Comparison of ENCODE assay signal across 22 mouse cellular contexts in the genomic region with DNA sequence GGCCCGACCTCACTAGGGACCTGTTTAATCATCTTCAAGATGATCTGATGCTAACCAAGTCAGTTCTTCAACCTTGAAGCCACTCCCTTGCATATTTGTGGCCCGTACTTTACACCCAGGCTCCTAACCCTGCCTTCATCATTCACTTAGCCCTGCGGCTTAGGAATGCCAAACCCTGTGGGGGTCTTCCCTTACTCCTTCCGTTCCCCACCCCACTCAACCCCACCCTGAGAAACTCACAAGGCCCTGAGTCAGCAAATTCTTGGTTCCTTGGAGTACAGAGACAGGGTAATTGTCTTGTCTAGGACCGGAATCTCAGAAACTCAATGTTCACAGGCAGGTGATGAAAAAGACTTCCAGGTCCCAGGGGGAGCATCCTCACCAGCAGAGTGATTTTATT. TPM values are rescaled to one million over a fixed set of nuclear protein-coding genes. Genes with fewer than 3 reads are reported as not detected.
"Had no signal": no experiment of that assay in that cellular context is flagged by ENCODE, and none has a peak within 500 bp of the region (broad histone marks: within the 10 kb centered on the region; RNA-seq: fewer than 3 reads in every experiment).

No protein-coding gene starts in this region.

- H3K9ac ChIP-seq: limb, embryonic 12.5 days; limb, embryonic 15.5 days; liver, embryonic 15.5 days; lung, embryonic 15.5 days; midbrain, embryonic 12.5 days; midbrain, embryonic 15.5 days; neural tube, embryonic 13.5 days; stomach, embryonic 15.5 days had no signal

- H3K4me2 ChIP-seq: liver, embryonic 15.5 days had no signal

- DNase-seq: kidney, adult 2 months; kidney, postnatal 14 days; left cerebral cortex, postnatal 4 days; lung, adult 18-20 months; lung, postnatal 10 days; lung, postnatal 36 days; retina, postnatal 1 day; right cerebral cortex, postnatal 25 days; spleen, adult 18-20 months; thymus, adult 2 months; thymus, postnatal 25 days had no signal

- H3K4me3 ChIP-seq: limb, embryonic 15.5 days; liver, embryonic 15.5 days; lung, embryonic 15.5 days; midbrain, embryonic 12.5 days; midbrain, embryonic 15.5 days; myocyte; neural tube, embryonic 13.5 days; stomach, embryonic 15.5 days had no signal

- H3K36me3 ChIP-seq: limb, embryonic 12.5 days; limb, embryonic 15.5 days; liver, embryonic 15.5 days; lung, embryonic 15.5 days; midbrain, embryonic 12.5 days; midbrain, embryonic 15.5 days; neural tube, embryonic 13.5 days; stomach, embryonic 15.5 days had no signal

- H3K27ac ChIP-seq: limb, embryonic 12.5 days; liver, embryonic 15.5 days; lung, embryonic 15.5 days; midbrain, embryonic 12.5 days; midbrain, embryonic 15.5 days; neural tube, embryonic 13.5 days had no signal

- H3K9me3 ChIP-seq: limb, embryonic 12.5 days; limb, embryonic 15.5 days; liver, embryonic 15.5 days; lung, embryonic 15.5 days; midbrain, embryonic 12.5 days; midbrain, embryonic 15.5 days; neural tube, embryonic 13.5 days; stomach, embryonic 15.5 days had no signal

- ATAC-seq: intestine, postnatal 0 days; midbrain, embryonic 15.5 days had no signal

- H3K27me3 ChIP-seq: limb, embryonic 15.5 days; midbrain, embryonic 15.5 days; stomach, embryonic 15.5 days had no signal

RNA-seq across cellular contexts. Expression of a gene that starts 6.5 kb away (rescaled TPM):
- total RNA-seq: megakaryocyte-erythroid progenitor cell, adult 5-6 weeks had no signal
- polyA plus RNA-seq: myocyte had no signal
